Mouse (Mus musculus) liver, postnatal 0 days (tissue): Measurements from ENCODE around the gene Lrrc46. TPM values are rescaled to one million over a fixed set of nuclear protein-coding genes. Genes with fewer than 3 reads are reported as not detected.

ENCODE experiments used
- ATAC-seq: fragments of 200-750 bp; cut with Nextera tagmentation; 2 replicates; pipeline ENCODE4 v1.8.0; 2017; ENCODE audit warnings: mild to moderate bottlenecking, moderate library complexity
- DNase-seq: peaks from one replicate; pipeline ENCODE4 v3.0.0-alpha.2; 2016
- H3K27ac ChIP-seq: fragments of 300-500 bp; sonication (generic); 2 replicates; pipeline ENCODE4 v1.5.1; 2014; ENCODE audit warnings: antibody characterized with exemption, moderate library complexity, mild to moderate bottlenecking, low read depth
- H3K27me3 ChIP-seq: fragments of 300-500 bp; sonication (generic); 2 replicates; pipeline ENCODE4 v1.6.1; 2014; ENCODE audit warnings: low read length, control low read depth, mixed read lengths; ENCODE audit not compliant: insufficient read depth
- H3K36me3 ChIP-seq: fragments of 300-500 bp; sonication (generic); replicated peaks from 2 replicates; pipeline ENCODE4 v1.6.1; 2014; ENCODE audit warnings: mild to moderate bottlenecking, control low read depth, low read length, moderate library complexity, mixed read lengths; ENCODE audit not compliant: insufficient read depth
- H3K4me1 ChIP-seq: fragments of 300-500 bp; sonication (generic); 2 replicates; pipeline ENCODE4 v1.6.1; 2014; ENCODE audit warnings: antibody characterized with exemption, mild to moderate bottlenecking, control low read depth; ENCODE audit not compliant: insufficient read depth
- H3K4me2 ChIP-seq: fragments of 300-500 bp; sonication (generic); 2 replicates; pipeline ENCODE4 v1.6.1; 2014; ENCODE audit warnings: low read depth, mild to moderate bottlenecking, low read length, moderate library complexity, mixed read lengths
- H3K4me3 ChIP-seq: fragments of 300-500 bp; sonication (generic); 2 replicates; pipeline ENCODE4 v1.5.1; 2014; ENCODE audit warnings: low read depth, low read length
- H3K9ac ChIP-seq: fragments of 300-500 bp; sonication (generic); replicated peaks from 2 replicates; pipeline ENCODE4 v1.6.1; 2014; ENCODE audit warnings: mild to moderate bottlenecking, moderate library complexity
- H3K9me3 ChIP-seq: fragments of 300-500 bp; sonication (generic); 2 replicates; pipeline ENCODE4 v1.6.1; 2016; ENCODE audit warnings: mild to moderate bottlenecking, control low read depth, low read length, mixed read lengths
- EP300 ChIP-seq: IDR thresholded peaks from 2 replicates; pipeline ENCODE4 v1.6.1; 2016; ENCODE audit warnings: antibody characterized with exemption, low read depth, mild to moderate bottlenecking
- WGBS: fragments of 180-500 bp; shearing (Covaris S2); extraction: QIAGEN DNeasy Blood & Tissue Kit; methylation state at CpG from one replicate; pipeline ENCODE4 v1.1.7; 2014; ENCODE audit not compliant: insufficient replicate concordance; 5-methylcytosine and 5-hydroxymethylcytosine counted together
- microRNA-seq: library from miRNA; unstranded; fragments of <30 nt; microRNA quantifications from one replicate; pipeline ENCODE4, GENCODE M21; 2016
- polyA plus RNA-seq: library from polyadenylated mRNA; unstranded; fragments of >200 nt; fragmentation: Nextera tagmentation; extraction: Ambion mirVana; gene quantifications from 2 replicates; pipeline ENCODE4 v1.2.1, GENCODE M21; 2015

Lrrc46 gene
- polyA plus RNA-seq, 1 experiment from 2014 or later: 0.73 TPM

- TF ChIP-seq EP300: no peak
- ATAC-seq: no peak
- Histone ChIP-seq H3K27me3 (0 out of 2 replicates have a peak, but pooled peaks cover 21% of the 10 kb centered on the region), H3K36me3 (no peaks in the 10 kb centered on the region), H3K27ac (no peak overlapping the region), H3K4me2 (no peak overlapping the region), H3K9ac (no peak overlapping the region), H3K9me3 (no peaks in the 10 kb centered on the region), H3K4me1 (peaks cover 11% of the 10 kb centered on the region), H3K4me3 (no peak overlapping the region)
- no peak for DNase-seq
- WGBS: 53% methylated on average over 4 of the region's 4 CpGs
Observed at GRCm38 (mm10) chr11:96984903-96985302, 56.3 kb downstream of the Lrrc46 start.

Small RNAs within 50 kb of the gene (microRNA-seq; reads per million reads assigned to microRNA genes)
- not detected for gene Mir8103

Other genes with a start within 250 kb of the Lrrc46 start
- gene Nfe2l1, start 211.4 kb downstream of the Lrrc46 start, polyA plus RNA-seq: 17.6 and 22.1 TPM in 2 replicates
- gene Copz2, start 191.5 kb downstream of the Lrrc46 start, polyA plus RNA-seq: 51.0 and 55.5 TPM in 2 replicates
- 38.3 and 38.4 TPM in 2 replicates for gene Cdk5rap3, start 124.9 kb downstream of the Lrrc46 start, polyA plus RNA-seq
- 10.1 and 13.9 TPM in 2 replicates for gene Prr15l, start 113.3 kb downstream of the Lrrc46 start, polyA plus RNA-seq
- gene Pnpo, start 97.4 kb downstream of the Lrrc46 start, polyA plus RNA-seq: 271 and 273 TPM in 2 replicates
- gene Sp2, start 58.4 kb downstream of the Lrrc46 start, polyA plus RNA-seq: 6.8 and 7.1 TPM in 2 replicates
- gene Sp6, start 28.0 kb downstream of the Lrrc46 start, polyA plus RNA-seq: 0.06 and 0.07 TPM in 2 replicates
- 20.6 and 21.2 TPM in 2 replicates for gene Scrn2, start 11.5 kb downstream of the Lrrc46 start, polyA plus RNA-seq
- 34.1 and 34.5 TPM in 2 replicates for gene Mrpl10, start 153 bp upstream of the Lrrc46 start, polyA plus RNA-seq
- gene Osbpl7, start 9.2 kb upstream of the Lrrc46 start, polyA plus RNA-seq: 1.8 and 2.4 TPM in 2 replicates
- 0.27 and 0.37 TPM in 2 replicates for gene Tbx21, start 73.9 kb upstream of the Lrrc46 start, polyA plus RNA-seq
- 1.6 and 1.8 TPM in 2 replicates for gene Tbkbp1, start 110.1 kb upstream of the Lrrc46 start, polyA plus RNA-seq
- 12.1 and 12.3 TPM in 2 replicates for gene Kpnb1, start 146.5 kb upstream of the Lrrc46 start, polyA plus RNA-seq
- 11.3 and 16.5 TPM in 2 replicates for gene Npepps, start 239.2 kb upstream of the Lrrc46 start, polyA plus RNA-seq